Mouse (Mus musculus): ENCODE data around the gene Lins1. TPM values are rescaled to one million over a fixed set of nuclear protein-coding genes. Genes with fewer than 3 reads are reported as not detected.

Gene Lins1
- polyA plus RNA-seq, 2 experiments = 20.2 to 22.6 TPM

DNA sequence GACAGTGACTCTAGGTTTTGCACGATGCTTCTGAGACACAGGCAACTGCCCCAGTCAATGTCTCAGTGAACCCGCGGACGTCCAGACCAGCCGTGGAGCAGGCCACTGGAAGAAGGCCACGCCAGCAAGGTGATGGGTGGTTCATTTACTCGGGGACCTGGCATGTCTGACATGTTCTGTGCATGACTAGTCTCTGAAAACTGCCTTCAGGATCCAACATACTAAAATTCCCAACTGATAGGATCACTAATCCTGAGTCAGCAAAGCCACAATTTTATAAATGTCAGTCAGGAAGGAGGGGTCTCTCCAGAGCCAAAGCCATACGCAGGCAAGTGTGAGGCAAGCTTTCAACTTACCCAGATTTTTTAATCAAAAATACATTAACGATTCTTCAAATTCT is 36.1 kb upstream of the Lins1 start:
- DNase-seq (ENCODE audit: low spot score) (no peak), ATAC-seq (ENCODE audit: low FRiP score, low read depth) (no peak)
- Histone ChIP-seq H3K27me3 (ENCODE audit: control insufficient read depth, insufficient read depth, low read length) (no peaks in the 10 kb centered on the region), H3K4me1 (ENCODE audit: control insufficient read depth, insufficient read depth, low read length) (no peaks in the 10 kb centered on the region), H3K27ac (replicated peaks; ENCODE audit: low read depth, low read length) (no peak overlapping the region), H3K36me3 (ENCODE audit: control insufficient read depth, insufficient read depth, low read length) (peaks cover 37% of the 10 kb centered on the region), H3K9ac (ENCODE audit: low read depth, low read length, severe bottlenecking) (no peak overlapping the region), H3K4me3 (replicated peaks; ENCODE audit: low read length) (no peak overlapping the region), H3K4me2 (replicated peaks; ENCODE audit: low read depth, low read length, severe bottlenecking) (no peak overlapping the region), H3K9me3 (ENCODE audit: control insufficient read depth, low read length) (no peaks in the 10 kb centered on the region)
- no peak for TF ChIP-seq POLR2A (IDR thresholded peaks at IDR 0.05; ENCODE audit: borderline replicate concordance, extremely low read depth, insufficient read depth, insufficient read length)
- WGBS = 89% methylated on average over 9 of the region's 9 CpGs

DNA sequence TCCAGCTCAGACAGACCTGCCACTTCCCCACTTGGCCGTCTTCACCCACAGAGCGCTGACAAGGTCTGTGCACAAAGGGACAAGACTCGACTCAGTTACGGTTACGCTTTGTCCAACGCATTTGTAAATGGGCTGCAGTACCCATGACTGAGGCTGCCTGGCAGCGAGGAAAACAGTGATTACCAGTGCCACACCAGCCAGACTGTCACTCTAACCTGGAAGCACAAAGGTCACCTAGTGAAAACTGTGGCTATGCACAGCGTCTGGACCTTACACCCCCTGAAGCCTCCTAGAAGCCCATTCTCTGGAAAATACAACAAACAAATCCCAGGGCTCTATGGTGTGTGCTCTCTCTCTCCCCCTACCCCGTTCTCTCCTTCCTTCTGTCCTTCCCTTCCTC is 34.2 kb upstream of the Lins1 start:
- 92% methylated on average over 9 of the region's 9 CpGs for WGBS
- DNase-seq (ENCODE audit: low spot score) = no peak
- H3K9me3 ChIP-seq (ENCODE audit: control insufficient read depth, low read length) = no peaks in the 10 kb centered on the region
- H3K9ac ChIP-seq (ENCODE audit: low read depth, low read length, severe bottlenecking) = no peak overlapping the region
- ATAC-seq (ENCODE audit: low FRiP score, low read depth) = no peak
- no peaks in the 10 kb centered on the region for H3K4me1 ChIP-seq (ENCODE audit: control insufficient read depth, insufficient read depth, low read length)
- no peak overlapping the region for H3K27ac ChIP-seq (replicated peaks; ENCODE audit: low read depth, low read length)
- H3K4me3 ChIP-seq (replicated peaks; ENCODE audit: low read length) = no peak overlapping the region
- H3K4me2 ChIP-seq (replicated peaks; ENCODE audit: low read depth, low read length, severe bottlenecking) = no peak overlapping the region
- no peaks in the 10 kb centered on the region for H3K27me3 ChIP-seq (ENCODE audit: control insufficient read depth, insufficient read depth, low read length)
- peaks cover 54% of the 10 kb centered on the region for H3K36me3 ChIP-seq (ENCODE audit: control insufficient read depth, insufficient read depth, low read length)
- no peak for TF ChIP-seq POLR2A (IDR thresholded peaks at IDR 0.05; ENCODE audit: borderline replicate concordance, extremely low read depth, insufficient read depth, insufficient read length)

DNA sequence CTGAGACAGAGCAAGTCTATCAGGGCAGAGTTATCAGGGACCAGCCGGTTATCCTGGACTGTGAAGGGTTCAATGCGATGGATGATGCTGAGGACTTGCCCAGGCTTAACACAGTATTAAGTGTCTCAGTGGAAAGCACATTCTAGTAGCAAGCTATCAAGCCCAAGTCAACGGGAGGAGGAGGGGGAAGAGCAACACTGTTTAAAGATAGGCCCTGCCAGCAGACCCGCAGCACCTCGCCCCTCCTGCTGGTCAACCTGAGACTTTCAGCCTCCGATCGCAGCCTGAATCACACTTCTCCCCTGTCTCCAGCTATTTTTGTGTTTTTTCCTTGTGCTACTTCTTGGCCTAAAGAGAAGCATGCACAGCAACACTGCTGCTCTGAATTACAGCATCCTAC is 29.4 kb upstream of the Lins1 start:
- WGBS = 74% methylated on average over 7 of the region's 7 CpGs
- no peak overlapping the region for H3K9ac ChIP-seq (ENCODE audit: low read depth, low read length, severe bottlenecking)
- H3K4me1 ChIP-seq (ENCODE audit: control insufficient read depth, insufficient read depth, low read length) = no peaks in the 10 kb centered on the region
- no peak overlapping the region for H3K27ac ChIP-seq (replicated peaks; ENCODE audit: low read depth, low read length)
- no peak overlapping the region for H3K4me2 ChIP-seq (replicated peaks; ENCODE audit: low read depth, low read length, severe bottlenecking)
- TF ChIP-seq POLR2A (IDR thresholded peaks at IDR 0.05; ENCODE audit: borderline replicate concordance, extremely low read depth, insufficient read depth, insufficient read length) = no peak
- peak; percentile 9 for DNase-seq (ENCODE audit: low spot score)
- ATAC-seq (ENCODE audit: low FRiP score, low read depth) = no peak
- H3K9me3 ChIP-seq (ENCODE audit: control insufficient read depth, low read length) = no peaks in the 10 kb centered on the region
- H3K36me3 ChIP-seq (ENCODE audit: control insufficient read depth, insufficient read depth, low read length) = peaks cover 48% of the 10 kb centered on the region
- H3K4me3 ChIP-seq (replicated peaks; ENCODE audit: low read length) = no peak overlapping the region
- no peaks in the 10 kb centered on the region for H3K27me3 ChIP-seq (ENCODE audit: control insufficient read depth, insufficient read depth, low read length)

DNA sequence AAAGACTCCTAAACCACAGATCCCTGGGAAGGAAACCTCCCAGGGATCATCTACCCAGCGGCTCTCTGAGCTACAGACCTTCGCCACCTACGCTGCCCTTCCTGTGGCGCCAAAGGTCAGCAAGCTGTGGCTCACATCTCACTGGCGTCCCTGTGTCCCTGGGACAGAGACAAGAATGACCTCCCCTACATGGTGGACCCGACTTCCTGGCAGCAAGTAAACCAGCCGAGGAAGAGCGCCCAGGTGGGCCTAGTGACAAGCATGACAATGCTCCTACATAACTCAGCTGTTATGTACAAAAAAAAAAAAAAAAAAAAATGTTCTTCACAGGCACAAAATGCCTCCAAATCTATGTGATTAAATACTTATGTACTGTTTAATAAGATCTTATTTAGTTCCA is 28.7 kb upstream of the Lins1 start:
- 87% methylated on average over 8 of the region's 8 CpGs for WGBS

DNA sequence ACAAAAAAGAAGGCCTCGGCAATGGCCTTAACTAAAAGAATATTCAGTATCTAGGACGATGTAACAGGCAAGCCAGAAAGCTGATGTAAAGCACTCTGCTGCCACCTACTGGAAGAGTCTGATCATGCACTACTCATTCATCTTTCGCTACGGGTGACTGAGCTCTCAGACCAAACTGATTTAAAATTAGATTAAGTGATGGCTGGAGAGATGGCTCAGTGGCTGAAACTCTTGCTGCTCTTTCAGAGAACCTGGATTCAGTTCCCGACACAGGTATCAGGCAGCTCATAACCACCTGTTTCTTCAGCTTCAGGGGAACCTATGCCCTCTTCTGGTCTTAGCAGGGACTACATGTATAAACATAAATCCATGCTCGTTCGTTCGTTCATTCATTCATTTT is 28.1 kb upstream of the Lins1 start:
- ATAC-seq (ENCODE audit: low FRiP score, low read depth) = 0 out of 2 replicates have a peak, but pooled peaks have one; percentile 60
- Histone ChIP-seq H3K9me3 (ENCODE audit: control insufficient read depth, low read length) (no peaks in the 10 kb centered on the region), H3K27ac (replicated peaks; ENCODE audit: low read depth, low read length) (no peak overlapping the region), H3K4me3 (replicated peaks; ENCODE audit: low read length) (no peak overlapping the region), H3K36me3 (ENCODE audit: control insufficient read depth, insufficient read depth, low read length) (peaks cover 40% of the 10 kb centered on the region), H3K4me2 (replicated peaks; ENCODE audit: low read depth, low read length, severe bottlenecking) (peak overlapping the region; percentile 24; the same call in 1 of the 2 replicates), H3K4me1 (ENCODE audit: control insufficient read depth, insufficient read depth, low read length) (no peaks in the 10 kb centered on the region), H3K27me3 (ENCODE audit: control insufficient read depth, insufficient read depth, low read length) (no peaks in the 10 kb centered on the region), H3K9ac (ENCODE audit: low read depth, low read length, severe bottlenecking) (no peak overlapping the region)
- no peak for TF ChIP-seq POLR2A (IDR thresholded peaks at IDR 0.05; ENCODE audit: borderline replicate concordance, extremely low read depth, insufficient read depth, insufficient read length)
- peak; percentile 95 for DNase-seq (ENCODE audit: low spot score)
- WGBS = 26% methylated on average over 8 of the region's 8 CpGs

More for the DNA sequence above, 28.7 kb upstream of the Lins1 start:
- TF ChIP-seq POLR2A (IDR thresholded peaks at IDR 0.05; ENCODE audit: borderline replicate concordance, extremely low read depth, insufficient read depth, insufficient read length) = no peak
- Histone ChIP-seq H3K9ac (ENCODE audit: low read depth, low read length, severe bottlenecking) (no peak overlapping the region), H3K4me1 (ENCODE audit: control insufficient read depth, insufficient read depth, low read length) (no peaks in the 10 kb centered on the region), H3K27ac (replicated peaks; ENCODE audit: low read depth, low read length) (no peak overlapping the region), H3K4me3 (replicated peaks; ENCODE audit: low read length) (no peak overlapping the region), H3K27me3 (ENCODE audit: control insufficient read depth, insufficient read depth, low read length) (no peaks in the 10 kb centered on the region), H3K36me3 (ENCODE audit: control insufficient read depth, insufficient read depth, low read length) (peaks cover 42% of the 10 kb centered on the region), H3K9me3 (ENCODE audit: control insufficient read depth, low read length) (no peaks in the 10 kb centered on the region), H3K4me2 (replicated peaks; ENCODE audit: low read depth, low read length, severe bottlenecking) (no peak overlapping the region)
- no peak for ATAC-seq (ENCODE audit: low FRiP score, low read depth)
- no peak for DNase-seq (ENCODE audit: low spot score)

DNA sequence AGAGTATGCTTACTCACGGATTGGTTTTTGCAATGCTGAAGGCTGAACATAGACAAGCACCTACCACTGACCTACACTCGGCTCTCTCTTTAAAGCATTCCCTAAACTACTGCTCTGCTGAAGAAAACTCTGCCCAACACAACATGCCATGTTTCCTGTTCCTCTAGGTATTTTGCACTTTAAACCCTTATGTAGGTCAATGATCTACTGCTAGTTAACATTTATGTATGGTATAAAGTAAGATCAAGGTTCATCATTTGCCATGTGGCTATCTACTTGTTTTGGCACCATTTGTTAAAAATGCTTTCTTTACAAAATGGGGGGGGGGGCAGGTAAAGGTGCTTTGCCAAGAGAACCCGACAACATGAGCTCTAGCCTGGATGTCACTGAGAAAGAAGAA is 26.1 kb upstream of the Lins1 start:
- Histone ChIP-seq H3K27me3 (ENCODE audit: control insufficient read depth, insufficient read depth, low read length) (no peaks in the 10 kb centered on the region), H3K9ac (ENCODE audit: low read depth, low read length, severe bottlenecking) (no peak overlapping the region), H3K4me3 (replicated peaks; ENCODE audit: low read length) (no peak overlapping the region), H3K4me2 (replicated peaks; ENCODE audit: low read depth, low read length, severe bottlenecking) (no peak overlapping the region), H3K27ac (replicated peaks; ENCODE audit: low read depth, low read length) (no peak overlapping the region), H3K4me1 (ENCODE audit: control insufficient read depth, insufficient read depth, low read length) (no peaks in the 10 kb centered on the region), H3K9me3 (ENCODE audit: control insufficient read depth, low read length) (peaks cover 1% of the 10 kb centered on the region; the same call in 1 of the 2 replicates), H3K36me3 (ENCODE audit: control insufficient read depth, insufficient read depth, low read length) (peaks cover 25% of the 10 kb centered on the region)
- ATAC-seq (ENCODE audit: low FRiP score, low read depth) (no peak), DNase-seq (ENCODE audit: low spot score) (no peak)
- 95% methylated on average over 3 of the region's 3 CpGs for WGBS
- no peak for TF ChIP-seq POLR2A (IDR thresholded peaks at IDR 0.05; ENCODE audit: borderline replicate concordance, extremely low read depth, insufficient read depth, insufficient read length)

All from limb, embryonic 14.5 days (tissue).